Mouse (Mus musculus): Measurements from ENCODE around the gene Cmtm2a. TPM values are rescaled to one million over a fixed set of nuclear protein-coding genes. Genes with fewer than 3 reads are reported as not detected.

The Cmtm2a gene
- total RNA-seq (2023), result not detected in 2 replicates

GRCm38 (mm10) chr8:104293081-104293480, at the start of gene Cmtm2a:
Cmtm2a (minus strand) TSS chr8:104293181.

GRCm38 (mm10) chr8:104339229-104339982, 46.4 kb upstream of the Cmtm2a start, which contains the start of gene Cmtm3:
Cmtm3 (plus strand) TSS chr8:104339410.

GRCm38 (mm10) chr8:104321930-104322329, 28.9 kb upstream of the Cmtm2a start, which contains the start of gene Cmtm2b:
Cmtm2b (plus strand) TSS chr8:104322230.

GRCm38 (mm10) chr8:104321267-104321666, 28.3 kb upstream of the Cmtm2a start, which contains the start of gene Gm11020:
Gm11020 (plus strand) TSS chr8:104321567.

GRCm38 (mm10) chr8:104309441-104310155, 16.6 kb upstream of the Cmtm2a start, which contains the start of the genes Gm45711 and Cmtm1:
Gm45711 (minus strand) TSS chr8:104310081.
Cmtm1 (minus strand) TSS chr8:104310145.

GRCm38 (mm10) chr8:104250439-104251367, 42.3 kb downstream of the Cmtm2a start, which contains the start of gene Cklf:
Cklf (plus strand) TSS chr8:104250861.

GRCm38 (mm10) chr8:104248276-104248675, 44.7 kb downstream of the Cmtm2a start, which contains the start of gene Tk2:
Tk2 (minus strand) TSS chr8:104248558.

Other genes starting within 250 kb of the Cmtm2a start
- gene Cdh5, start 191.6 kb downstream of the Cmtm2a start, total RNA-seq (2023), result 0.13 and 0.16 TPM in 2 replicates
- gene Bean1, start 122.7 kb downstream of the Cmtm2a start, total RNA-seq (2023), result not detected in 2 replicates
- gene Tk2, start 44.6 kb downstream of the Cmtm2a start, total RNA-seq (2023), result 43.5 and 48.0 TPM in 2 replicates
- gene Cklf, start 42.3 kb downstream of the Cmtm2a start, total RNA-seq (2023), result 92.3 and 95.2 TPM in 2 replicates
- gene Gm45711, start 16.9 kb upstream of the Cmtm2a start, total RNA-seq (2023), result not detected in 2 replicates
- not detected in 2 replicates for gene Cmtm1, start 17.0 kb upstream of the Cmtm2a start, total RNA-seq (2023)
- not detected in 2 replicates for gene Gm11020, start 28.4 kb upstream of the Cmtm2a start, total RNA-seq (2023)
- not detected in 2 replicates for gene Cmtm2b, start 29.0 kb upstream of the Cmtm2a start, total RNA-seq (2023)
- 22.2 and 26.6 TPM in 2 replicates for gene Cmtm3, start 46.2 kb upstream of the Cmtm2a start, total RNA-seq (2023)
- 0.20 and 0.44 TPM in 2 replicates for gene Cmtm4, start 102.6 kb upstream of the Cmtm2a start, total RNA-seq (2023)
- gene Dync1li2, start 149.9 kb upstream of the Cmtm2a start, total RNA-seq (2023), result 49.2 and 90.2 TPM in 2 replicates
- gene Terb1, start 216.7 kb upstream of the Cmtm2a start, total RNA-seq (2023), result not detected in 2 replicates
- gene Nae1, start 241.5 kb upstream of the Cmtm2a start, total RNA-seq (2023), result 12.4 and 14.7 TPM in 2 replicates
- gene Car7, start 241.5 kb upstream of the Cmtm2a start, total RNA-seq (2023), result 0.29 TPM in 1 of 2 replicates, not detected in the other